Comparison of ENCODE assay signal across 8 mouse cellular contexts in the genomic region with DNA sequence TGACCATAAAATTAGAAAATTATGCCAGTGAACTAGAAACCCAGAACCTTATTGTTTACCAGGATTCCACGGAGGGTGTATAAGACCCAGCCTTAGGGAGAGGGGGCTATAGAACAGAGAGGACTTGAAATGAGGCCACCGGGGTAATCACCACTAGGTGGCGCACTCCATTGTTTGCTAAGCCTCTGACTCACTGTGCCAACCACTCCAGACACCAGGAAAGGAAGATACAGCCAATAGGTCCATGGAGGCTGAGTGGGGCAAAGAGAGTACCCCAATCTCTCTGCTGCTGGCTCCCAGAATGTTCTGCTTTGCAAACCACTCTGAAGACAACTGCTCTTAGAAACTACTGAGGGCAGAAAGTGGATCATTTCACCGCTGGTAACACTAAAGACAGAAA.
DNase-seq lines count a peak whose midpoint lies in the region; ATAC-seq and TF ChIP-seq lines count a peak whose summit lies in the region.

No protein-coding gene starts in this region.

- H3K27ac ChIP-seq in layer of hippocampus, adult 2 months: no peak overlapping the region
- no peak overlapping the region for H3K27ac ChIP-seq in bone marrow, adult 2 months (ENCODE audit: control insufficient read depth, insufficient read depth, low read depth, low read length, poor library complexity)
- H3K27ac ChIP-seq in embryonic fibroblast, embryonic 13.5 days (ENCODE audit: insufficient read depth, low read length): no peak overlapping the region
- H3K27ac ChIP-seq in midbrain, embryonic 14.5 days (replicated peaks; ENCODE audit: low read depth, low read length): no peak overlapping the region

- H3K36me3 ChIP-seq in midbrain, embryonic 14.5 days (ENCODE audit: control insufficient read depth, insufficient read depth, low read length): no peaks in the 10 kb centered on the region

- intact Hi-C loops in heart, postnatal 25 days (cut with DNase I): loop anchor here (1.0 to 5.0 kb wide), 3 partner anchors 102 to 518 kb away; no protein-coding TSS in a partner anchor

- no peak overlapping the region for H3K4me2 ChIP-seq in midbrain, embryonic 14.5 days (ENCODE audit: low read length)

- TF ChIP-seq POLR2A in bone marrow, adult 2 months (IDR thresholded peaks at IDR 0.05; ENCODE audit: borderline replicate concordance, control insufficient read depth, low read depth, low read length): no peak
- no peak for TF ChIP-seq POLR2A in embryonic fibroblast, embryonic 13.5 days (IDR thresholded peaks at IDR 0.05; ENCODE audit: low read depth, low read length)

- H3K27me3 ChIP-seq in midbrain, embryonic 14.5 days (ENCODE audit: control insufficient read depth, insufficient read depth, low read length): no peaks in the 10 kb centered on the region

- H3K4me1 ChIP-seq in bone marrow, adult 2 months (ENCODE audit: control insufficient read depth, insufficient read depth, low read length): no peaks in the 10 kb centered on the region
- no peaks in the 10 kb centered on the region for H3K4me1 ChIP-seq in embryonic fibroblast, embryonic 13.5 days (ENCODE audit: control insufficient read depth, insufficient read depth, low read length)
- H3K4me1 ChIP-seq in midbrain, embryonic 14.5 days (ENCODE audit: control insufficient read depth, insufficient read depth, low read length): no peaks in the 10 kb centered on the region

- H3K9ac ChIP-seq in midbrain, embryonic 14.5 days (replicated peaks; ENCODE audit: low read length): no peak overlapping the region

- TF ChIP-seq CTCF in layer of hippocampus, adult 2 months (conservative IDR thresholded peaks at IDR 0.05): peak; percentile 86
- peak; percentile 70 for TF ChIP-seq CTCF in bone marrow, adult 2 months (IDR thresholded peaks at IDR 0.05; ENCODE audit: control insufficient read depth, insufficient read depth, low read length)
- peak; percentile 61; the same call in 1 of the 2 replicates for TF ChIP-seq CTCF in embryonic fibroblast, embryonic 13.5 days (IDR thresholded peaks at IDR 0.05; ENCODE audit: borderline replicate concordance, insufficient read depth, low read length)

- H3K4me3 ChIP-seq in layer of hippocampus, adult 2 months: no peak overlapping the region
- H3K4me3 ChIP-seq in bone marrow, adult 2 months (replicated peaks; ENCODE audit: control insufficient read depth, low read depth, low read length): no peak overlapping the region
- no peak overlapping the region for H3K4me3 ChIP-seq in embryonic fibroblast, embryonic 13.5 days (ENCODE audit: insufficient read depth, low read length)
- no peak overlapping the region for H3K4me3 ChIP-seq in midbrain, embryonic 14.5 days (replicated peaks; ENCODE audit: low read depth, low read length)

- no peak; the same call in 1 of the 2 replicates for ATAC-seq in midbrain, embryonic 14.5 days (ENCODE audit: low FRiP score, low TSS enrichment)

- peak; percentile 33 to 66 for DNase-seq in layer of hippocampus, adult 2 months (ENCODE audit: low spot score in 2 of 2)
- no peak for DNase-seq in layer of hippocampus, adult 9-11 months
- peak; percentile 13 for DNase-seq in heart, postnatal 25 days (ENCODE audit: low spot score)
- DNase-seq in layer of hippocampus, postnatal 36 days: peak; percentile 18 to 38
- DNase-seq in midbrain, embryonic 14.5 days: peak; percentile 20
- peak; percentile 64 for DNase-seq in testis, postnatal 14 days (ENCODE audit: low spot score)

- 24% methylated on average over 4 of the region's 4 CpGs for WGBS in bone marrow, adult 2 months
- 30% methylated on average over 4 of the region's 4 CpGs for WGBS in midbrain, embryonic 14.5 days

- H3K9me3 ChIP-seq in midbrain, embryonic 14.5 days (ENCODE audit: control insufficient read depth, low read length): no peaks in the 10 kb centered on the region
